Mouse (Mus musculus) G1E (cell line): ENCODE results near the gene Ccdc69.

ENCODE experiments used
- CTCF ChIP-seq: IDR thresholded peaks from 2 replicates; pipeline ENCODE4 v1.5.1; 2012; ENCODE audit warnings: low read depth, low read length, inconsistent platforms, mixed read lengths
- GATA1 ChIP-seq: IDR thresholded peaks from 2 replicates; pipeline ENCODE4 v1.6.1; 2012; ENCODE audit warnings: borderline replicate concordance, low read length, inconsistent platforms, mixed read lengths
- GATA2 ChIP-seq: IDR thresholded peaks from 2 replicates; pipeline ENCODE4 v1.6.1; 2012; ENCODE audit warnings: low read depth, low read length, inconsistent platforms, borderline replicate concordance
- POLR2AphosphoS5 ChIP-seq: IDR thresholded peaks from 2 replicates; pipeline ENCODE4 v1.6.1; 2012; ENCODE audit warnings: low read depth, low read length, inconsistent platforms; ENCODE audit not compliant: insufficient replicate concordance
- TAL1 ChIP-seq: conservative IDR thresholded peaks from 2 replicates; pipeline ENCODE4 v1.6.1; 2012; ENCODE audit warnings: low read depth, low read length, inconsistent platforms, mixed read lengths

DNA sequence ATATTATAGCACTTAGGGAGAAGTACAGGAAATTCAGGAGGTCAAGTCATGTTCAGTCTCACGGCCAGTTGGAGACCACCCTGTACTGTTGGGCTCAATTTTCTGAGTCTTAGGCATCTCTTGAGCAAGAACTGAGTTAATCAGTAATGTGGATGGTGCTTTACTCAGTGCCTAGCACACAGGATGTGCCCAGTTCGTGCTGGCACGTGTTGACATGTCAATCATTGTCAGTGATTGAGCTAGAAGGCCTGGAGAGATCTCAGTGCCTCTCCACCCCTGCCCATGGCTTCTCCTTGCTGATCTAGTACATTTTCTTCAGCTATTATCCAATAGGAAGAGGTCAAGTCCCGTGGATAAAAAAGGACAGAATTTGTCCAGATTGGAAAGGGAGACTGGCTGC is 27.5 kb upstream of the Ccdc69 start:
- no peak for TF ChIP-seq CTCF
- TF ChIP-seq GATA1: no peak
- TF ChIP-seq POLR2AphosphoS5: no peak
- TF ChIP-seq TAL1: no peak
- no peak for TF ChIP-seq GATA2
